Mouse (Mus musculus): ENCODE data around the gene Cdca7l.
A peak's percentile ranks its signal among the peaks of the same experiment; 100 is the strongest.

DNA sequence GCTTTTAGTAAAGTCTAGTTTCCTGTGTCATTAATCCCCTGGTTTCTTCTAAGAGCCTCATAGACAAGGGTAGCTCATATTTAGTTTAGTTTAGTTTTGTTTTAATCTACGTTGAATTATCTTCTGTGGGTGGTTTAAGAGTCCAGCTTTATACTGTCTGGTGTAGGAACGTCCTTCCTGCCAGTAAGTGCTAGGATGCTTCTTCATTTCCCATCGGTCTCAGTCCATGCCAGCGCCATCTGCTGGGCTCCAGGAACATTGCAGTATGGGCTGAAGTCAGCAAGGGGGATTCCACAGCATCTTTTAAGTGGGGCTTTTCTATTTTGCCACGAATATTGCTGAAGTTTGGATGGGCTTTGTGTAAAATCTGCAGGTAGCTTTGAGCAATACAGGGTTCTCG lies 49.2 kb downstream of the Cdca7l start:
- TF ChIP-seq EP300 (IDR thresholded peaks at IDR 0.05; ENCODE audit: insufficient read depth, low read depth, low read length) (no peak), CTCF (IDR thresholded peaks at IDR 0.05; ENCODE audit: low read depth, low read length) (peak; percentile 92), POLR2A (IDR thresholded peaks at IDR 0.05; ENCODE audit: insufficient read depth, low read length) (no peak)

Measured in ES-Bruce4 (cell line).